Mouse (Mus musculus): ENCODE measurements around the gene Cdh11. TPM values are rescaled to one million over a fixed set of nuclear protein-coding genes. Genes with fewer than 3 reads are reported as not detected.

The Cdh11 gene
- polyA plus RNA-seq, 1 experiment from 2014 or later = 130 TPM

- no peaks in the 10 kb centered on the region for H3K36me3 ChIP-seq
- H3K9ac ChIP-seq = no peak overlapping the region
- H3K27me3 ChIP-seq = no peaks in the 10 kb centered on the region
- no peak overlapping the region for H3K4me3 ChIP-seq (replicated peaks)
- ATAC-seq (replicated peaks; ENCODE audit: low FRiP score) = no peak
- 88% methylated on average over 6 of the region's 6 CpGs for WGBS
- no peaks in the 10 kb centered on the region for H3K9me3 ChIP-seq (replicated peaks)
- peaks cover 3% of the 10 kb centered on the region; the same call in 1 of the 2 replicates for H3K4me1 ChIP-seq
- no peak overlapping the region for H3K27ac ChIP-seq
- H3K4me2 ChIP-seq = no peak overlapping the region
Measured at GRCm38 (mm10) chr8:102593899-102594298, 191.5 kb downstream of the Cdh11 start.

Small RNAs within 50 kb of the gene (microRNA-seq; reads per million reads assigned to microRNA genes)
- not detected for gene Gm26301
